Comparison of ENCODE assay signal across 17 mouse cellular contexts in the genomic region with DNA sequence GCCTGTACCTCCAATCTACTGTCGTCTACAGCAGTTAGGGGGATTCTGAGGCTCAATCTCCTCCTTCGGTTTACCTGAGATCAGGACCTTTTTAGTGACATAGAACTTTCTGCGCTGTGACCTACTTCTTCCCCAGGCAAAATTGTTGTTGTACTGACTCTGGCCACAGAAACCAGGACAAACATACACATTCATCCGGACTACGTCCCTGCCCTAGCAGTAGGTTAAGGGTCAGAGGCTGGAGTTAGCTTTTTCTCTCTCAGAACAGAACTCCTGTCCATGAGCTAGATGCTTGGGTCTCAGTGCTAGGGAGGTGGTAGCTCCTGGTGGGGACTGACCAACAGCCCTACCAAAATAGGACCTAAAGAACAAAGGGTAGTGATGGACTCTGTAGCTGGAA.
"Had no signal": no experiment of that assay in that cellular context is flagged by ENCODE, and none has a peak within 500 bp of the region (broad histone marks: within the 10 kb centered on the region; RNA-seq: fewer than 3 reads in every experiment).

No protein-coding gene starts in this region.

- H3K4me2 ChIP-seq: lung, embryonic 15.5 days; midbrain, embryonic 11.5 days; midbrain, embryonic 13.5 days; midbrain, embryonic 15.5 days; neural tube, embryonic 12.5 days; stomach, embryonic 15.5 days had no signal

- ATAC-seq: lung, postnatal 0 days; midbrain, embryonic 13.5 days; midbrain, embryonic 15.5 days had no signal

- DNase-seq: lung, adult 2 months; lung, postnatal 14 days; lung, postnatal 36 days; right cerebral cortex, postnatal 14 days; thymus, adult 2 months; thymus, postnatal 25 days; thymus, postnatal 4 days had no signal

- H3K9ac ChIP-seq: lung, embryonic 15.5 days; midbrain, embryonic 13.5 days; midbrain, embryonic 15.5 days; neural tube, embryonic 12.5 days; stomach, embryonic 15.5 days had no signal

- H3K27ac ChIP-seq: lung, embryonic 15.5 days; macrophage; midbrain, embryonic 13.5 days; midbrain, embryonic 15.5 days; neural tube, embryonic 12.5 days; stomach, embryonic 15.5 days; stomach, postnatal 0 days had no signal

- H3K4me3 ChIP-seq: lung, embryonic 15.5 days; megakaryocyte, embryonic 14.5 days; midbrain, embryonic 13.5 days; midbrain, embryonic 15.5 days; neural tube, embryonic 12.5 days; stomach, embryonic 15.5 days had no signal

- H3K4me1 ChIP-seq: neural tube, embryonic 12.5 days had no signal

- H3K9me3 ChIP-seq: lung, embryonic 15.5 days; megakaryocyte, embryonic 14.5 days; midbrain, embryonic 13.5 days; midbrain, embryonic 15.5 days; neural tube, embryonic 12.5 days; stomach, embryonic 15.5 days had no signal

- H3K27me3 ChIP-seq: midbrain, embryonic 15.5 days; stomach, embryonic 15.5 days had no signal

- H3K36me3 ChIP-seq: lung, embryonic 15.5 days; midbrain, embryonic 13.5 days; midbrain, embryonic 15.5 days; neural tube, embryonic 12.5 days; stomach, embryonic 15.5 days had no signal
